Mouse (Mus musculus) frontal cortex, postnatal 25 days (tissue): Measurements from ENCODE around the gene Rabl6.
A peak's percentile ranks its signal among the peaks of the same experiment; 100 is the strongest.

Experiments
- DNase-seq, 2 experiments: peaks; one replicate each; pipeline ENCODE4 v3.0.0; 2022; ENCODE audit warnings: low spot score in 2 of 2

Rabl6 gene

DNA sequence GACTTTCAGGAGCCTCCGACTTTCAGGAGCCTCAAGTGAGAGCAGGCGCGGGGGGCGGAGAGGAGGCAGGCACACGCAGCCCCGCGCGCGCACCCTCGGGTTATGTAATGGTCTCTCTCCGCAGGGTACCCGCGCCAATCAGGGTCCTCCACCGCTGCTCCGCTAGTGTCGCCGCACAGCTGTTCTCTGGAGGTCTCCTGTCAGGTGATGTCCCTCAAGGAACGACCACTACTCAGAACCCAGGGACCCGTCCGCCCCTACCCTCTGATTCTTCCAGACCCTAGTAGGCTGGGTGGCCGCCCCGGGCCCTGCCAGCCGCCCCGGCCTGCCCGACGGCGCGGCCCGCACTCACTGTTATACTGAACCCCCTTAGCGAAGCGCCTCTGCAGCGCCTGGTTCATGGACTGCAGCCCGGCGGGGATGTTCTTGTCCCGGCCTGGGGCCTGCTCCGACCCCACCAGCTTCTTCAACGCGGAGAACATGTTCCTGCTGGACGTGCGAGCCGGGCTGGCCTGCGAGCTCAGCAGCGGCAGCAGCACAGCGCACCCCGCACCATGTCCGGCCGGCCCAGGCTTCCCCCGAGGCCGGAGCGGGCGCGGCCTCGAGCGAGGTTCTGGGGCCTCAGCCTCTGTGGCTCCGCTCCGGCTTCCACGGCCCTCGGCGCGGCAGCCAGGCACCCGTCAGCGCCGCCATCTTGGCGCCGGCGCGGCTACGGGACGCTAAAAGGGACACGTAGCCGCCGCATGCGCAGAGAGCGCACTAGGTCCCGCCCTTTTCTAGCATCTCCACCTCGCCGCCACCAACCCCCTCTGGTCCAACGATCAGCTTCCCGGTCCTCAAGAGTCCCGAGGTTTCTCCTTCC is at the start of gene Rabl6:
Gene Rabl6, minus strand, starts transcription at position 761 of the 862 bp plus-strand sequence.
- peak; percentile 83 to 84 for DNase-seq

DNA sequence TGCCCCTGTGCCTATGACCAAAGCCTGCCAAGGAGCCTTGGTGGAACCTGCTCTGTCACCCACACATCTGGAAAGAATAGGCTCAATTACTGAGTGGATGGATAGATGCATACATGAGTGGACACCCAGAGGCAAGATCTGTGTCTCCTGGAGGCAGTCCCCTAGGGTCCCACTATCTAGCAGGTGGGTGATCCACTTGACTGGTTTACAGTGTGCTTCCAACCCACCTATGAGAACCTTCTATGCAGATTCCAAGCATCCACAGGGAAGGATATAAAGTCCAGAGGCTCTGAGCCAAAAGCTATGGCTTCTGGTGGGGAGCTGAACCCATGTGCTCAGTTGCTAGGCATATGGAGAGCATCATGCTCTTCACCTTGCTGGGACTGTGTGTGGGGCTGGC is 49.3 kb upstream of the Rabl6 start, which contains the start of gene Lcn5:
Gene Lcn5, plus strand, starts transcription at position 301 of the 400 bp plus-strand sequence.
- DNase-seq, result no peak

GRCm38 (mm10) chr2:25657246-25657645 is 48.9 kb upstream of the Rabl6 start:
- DNase-seq, result no peak

GRCm38 (mm10) chr2:25656691-25657090 is 48.4 kb upstream of the Rabl6 start:
- DNase-seq, result no peak

DNA sequence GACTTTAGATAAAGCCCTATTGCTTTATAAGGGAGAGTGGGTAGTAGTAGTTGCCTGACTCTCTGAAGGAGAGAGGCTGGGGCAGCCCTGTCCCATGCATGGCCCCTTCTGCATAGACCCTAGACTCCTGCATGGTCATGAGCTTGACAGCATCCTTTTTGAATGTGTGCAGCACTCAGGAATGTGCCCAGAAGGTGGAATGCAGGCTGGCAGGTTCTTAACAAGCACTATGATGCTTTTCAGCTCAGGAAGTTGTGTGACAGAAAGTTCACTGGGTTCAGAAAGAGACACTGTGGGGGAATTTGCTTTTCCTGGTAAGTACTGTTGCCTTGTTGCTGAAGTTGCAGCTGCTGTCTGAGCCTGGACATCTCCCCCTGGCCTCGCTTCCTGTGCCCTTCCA is 46.2 kb upstream of the Rabl6 start:
- DNase-seq, result no peak

- DNase-seq, result no peak
Measured at GRCm38 (mm10) chr2:25652902-25653301, 44.6 kb upstream of the Rabl6 start, which contains the start of gene Lcn8. Gene Lcn8 (plus strand): TSS chr2:25653120.

- peak; percentile 30 to 35 for DNase-seq
Measured at GRCm38 (mm10) chr2:25639890-25640289, 31.6 kb upstream of the Rabl6 start.

DNA sequence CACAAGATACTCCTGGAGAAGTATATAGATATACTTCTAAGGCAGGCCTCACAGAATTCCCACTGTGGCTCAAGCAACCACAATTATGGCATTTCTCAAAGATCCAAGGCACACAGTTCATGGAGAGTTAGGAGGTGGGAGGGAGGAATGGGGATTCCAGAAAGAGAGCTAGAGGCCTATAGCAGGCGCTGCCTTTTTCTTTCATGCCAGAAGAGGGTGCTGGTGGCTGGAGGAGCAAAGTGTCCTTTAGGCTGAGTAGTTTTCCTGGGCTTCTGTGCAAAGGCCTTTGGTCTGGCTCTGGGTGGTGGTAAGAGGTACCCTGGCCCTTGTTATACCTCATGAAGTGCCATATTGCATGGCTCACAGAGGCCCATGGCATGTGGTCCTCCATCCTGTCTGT is 25.7 kb upstream of the Rabl6 start:
- no peak for DNase-seq

GRCm38 (mm10) chr2:25633616-25634015 is 25.3 kb upstream of the Rabl6 start:
- no peak for DNase-seq

- no peak for DNase-seq
Measured at GRCm38 (mm10) chr2:25628738-25629137, 20.4 kb upstream of the Rabl6 start.

GRCm38 (mm10) chr2:25627811-25628210 is 19.5 kb upstream of the Rabl6 start, which contains the start of gene Fcna:
Gene Fcna (minus strand): TSS chr2:25628030.
- no peak for DNase-seq

DNA sequence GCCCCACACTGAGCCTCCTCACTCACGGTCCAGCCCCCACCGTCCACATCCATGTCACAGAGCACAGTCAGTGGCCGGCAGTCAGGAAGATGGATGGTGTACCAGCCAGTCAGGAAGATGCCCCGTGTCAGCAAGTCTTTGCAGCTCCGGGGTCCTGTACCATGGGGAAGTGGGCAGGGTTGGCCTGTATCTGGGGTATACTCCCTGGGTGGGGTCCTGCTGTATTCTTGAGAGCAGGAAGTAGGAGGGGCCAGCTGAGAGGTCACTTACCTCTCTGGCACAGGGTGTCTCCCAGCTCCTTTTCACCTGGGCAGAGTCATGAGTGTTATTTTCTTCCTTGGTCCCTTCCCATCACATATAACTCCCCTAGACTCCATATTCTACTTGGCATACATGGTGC is 17.7 kb upstream of the Rabl6 start:
- no peak for DNase-seq

- DNase-seq, result peak; percentile 67 to 74
Measured at GRCm38 (mm10) chr2:25621229-25622200, 13.2 kb upstream of the Rabl6 start, which contains the start of gene Tmem141. Gene Tmem141 (minus strand): TSS chr2:25622005.

DNA sequence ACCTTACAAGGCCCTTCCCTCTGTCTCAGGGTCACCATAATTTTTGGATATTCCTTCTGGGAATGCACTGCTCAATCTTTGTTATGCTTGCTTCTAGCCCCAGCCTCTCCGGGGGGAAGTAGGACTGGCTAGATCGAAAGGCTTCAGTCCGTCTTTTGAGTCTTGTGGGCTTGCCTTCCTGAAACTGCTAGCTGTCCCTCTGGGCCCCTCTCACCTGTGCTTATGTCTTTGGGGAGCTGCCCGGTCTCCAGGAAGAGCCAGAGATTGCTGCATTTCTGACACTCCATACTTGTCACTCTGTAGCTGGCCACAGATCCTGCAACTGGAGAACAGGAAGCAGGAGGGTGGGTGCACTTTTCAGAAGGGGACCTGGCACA is 12.5 kb upstream of the Rabl6 start:
- no peak for DNase-seq

GRCm38 (mm10) chr2:25620386-25620785 is 12.1 kb upstream of the Rabl6 start:
- DNase-seq, result no peak

DNA sequence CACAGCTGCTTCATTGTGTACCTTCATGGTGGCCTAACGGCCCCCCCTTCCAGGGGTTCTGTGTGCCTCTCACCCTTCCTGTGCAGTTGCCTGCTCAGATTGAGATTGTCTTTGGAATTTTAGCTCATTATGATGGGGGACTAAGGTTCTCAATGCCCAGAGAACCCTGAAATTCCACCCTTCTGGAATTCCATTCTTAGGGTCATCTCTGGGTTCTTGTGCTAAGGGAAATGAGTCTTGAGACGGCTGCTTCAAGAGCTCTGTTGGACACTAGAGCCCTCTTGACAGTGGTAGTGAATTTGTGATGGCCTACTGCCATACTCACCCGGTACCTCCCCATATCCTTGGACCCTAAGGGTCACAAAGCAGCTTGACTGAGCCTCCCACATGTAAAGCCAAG is 9.3 kb upstream of the Rabl6 start, which contains the start of gene Ccdc183:
Gene Ccdc183, minus strand, starts transcription at position 101 of the 400 bp plus-strand sequence.
- no peak for DNase-seq

GRCm38 (mm10) chr2:25616398-25616797 is 8.1 kb upstream of the Rabl6 start:
- no peak for DNase-seq

GRCm38 (mm10) chr2:25608671-25609070 is 350 bp upstream of the Rabl6 start:
- DNase-seq, result no peak

DNA sequence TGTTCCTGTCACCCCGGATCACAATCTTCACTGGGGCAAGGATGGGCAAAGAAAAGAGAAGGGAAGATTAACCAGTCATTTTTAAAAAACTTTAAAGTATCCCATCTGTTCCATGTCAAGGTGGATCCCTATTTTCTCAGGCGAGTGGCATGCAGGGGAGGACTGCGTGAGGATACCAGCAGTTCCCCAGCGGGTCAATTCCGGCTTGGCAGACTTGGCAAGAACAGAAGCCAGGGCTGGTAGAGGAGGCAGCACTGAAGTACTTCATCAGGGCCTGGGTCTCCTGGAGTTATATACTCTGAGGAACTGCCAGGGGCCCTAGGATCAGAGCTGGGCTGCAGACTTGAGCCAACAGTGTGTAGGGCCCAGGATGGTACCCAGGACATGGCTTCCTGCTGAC is 5.8 kb downstream of the Rabl6 start:
- no peak for DNase-seq

- DNase-seq, result no peak
Measured at GRCm38 (mm10) chr2:25600037-25600436, 8.3 kb downstream of the Rabl6 start.

- no peak for DNase-seq
Measured at GRCm38 (mm10) chr2:25598749-25599148, 9.6 kb downstream of the Rabl6 start.
